Mouse (Mus musculus) adrenal gland (tissue): Measurements from ENCODE around the gene Mvb12b.
"Not testable (repeated sequence)": the region's sequence is repeated elsewhere in the genome, so short reads cannot be mapped to it uniquely, and the experiment has no call there.

Source experiments
- intact Hi-C: fragments of 180-260 bp; cut with DNase I; formaldehyde crosslinking; loops from one replicate; pipeline ENCODE4 v1.15.1; 2025
- long read RNA-seq, 2 experiments: library from polyadenylated mRNA; unstranded; transcript quantifications; one replicate each; pipeline ENCODE4 v2.0.0; 2020; ENCODE audit warnings: borderline replicate concordance in 1 of 2; ENCODE audit not compliant: insufficient replicate concordance in 1 of 2

The Mvb12b gene
- long read RNA-seq, experiment 1, partial matches to known transcripts = 1 of 6 reads
- long read RNA-seq, experiment 1, other reads (novel, unspliced or antisense) = 5 of 6 reads
- long read RNA-seq, experiment 2, partial matches to known transcripts = 2 of 3 reads
- long read RNA-seq, experiment 2, other reads (novel, unspliced or antisense) = 0 of 3 reads

- intact Hi-C loops = no loop called here
These were observed at the start of gene Mvb12b for GRCm38 (mm10) chr2:33887328-33888099. Gene Mvb12b, minus strand, starts transcription at chr2:33887946.

GRCm38 (mm10) chr2:33935756-33936155, 48.0 kb upstream of the Mvb12b start:
- intact Hi-C loops = no loop called here

GRCm38 (mm10) chr2:33933606-33934510, 46.1 kb upstream of the Mvb12b start:
- intact Hi-C loops = no loop called here

- intact Hi-C loops = no loop called here
These were observed 43.4 kb upstream of the Mvb12b start for GRCm38 (mm10) chr2:33931161-33931560.

- intact Hi-C loops = no loop called here
These were observed 37.5 kb upstream of the Mvb12b start for GRCm38 (mm10) chr2:33925288-33925687.

- intact Hi-C loops = no loop called here
These were observed 35.7 kb upstream of the Mvb12b start for GRCm38 (mm10) chr2:33923482-33923881.

GRCm38 (mm10) chr2:33922466-33922865, 34.7 kb upstream of the Mvb12b start:
- intact Hi-C loops = no loop called here

- intact Hi-C loops = loop anchor here (2.0 kb wide), 1 partner anchor 99 kb away; no protein-coding TSS in a partner anchor
These were observed 32.3 kb upstream of the Mvb12b start for GRCm38 (mm10) chr2:33919934-33920615.

GRCm38 (mm10) chr2:33918824-33919223, 31.1 kb upstream of the Mvb12b start:
- intact Hi-C loops = no loop called here

GRCm38 (mm10) chr2:33918318-33918717, 30.6 kb upstream of the Mvb12b start:
- intact Hi-C loops = no loop called here

- intact Hi-C loops = no loop called here
These were observed 28.9 kb upstream of the Mvb12b start for GRCm38 (mm10) chr2:33916603-33917002.

- intact Hi-C loops = no loop called here
These were observed 27.3 kb upstream of the Mvb12b start for GRCm38 (mm10) chr2:33914998-33915397.

- intact Hi-C loops = no loop called here
These were observed 26.6 kb upstream of the Mvb12b start for GRCm38 (mm10) chr2:33914334-33914733.

- intact Hi-C loops = not testable (repeated sequence)
These were observed 25.9 kb upstream of the Mvb12b start for GRCm38 (mm10) chr2:33913598-33913997.

GRCm38 (mm10) chr2:33912741-33913140, 25.0 kb upstream of the Mvb12b start:
- intact Hi-C loops = no loop called here

- intact Hi-C loops = no loop called here
These were observed 20.6 kb upstream of the Mvb12b start for GRCm38 (mm10) chr2:33908374-33908773.

- intact Hi-C loops = no loop called here
These were observed 19.4 kb upstream of the Mvb12b start for GRCm38 (mm10) chr2:33907174-33907573.

GRCm38 (mm10) chr2:33895829-33896228, 8.1 kb upstream of the Mvb12b start:
- intact Hi-C loops = no loop called here

- intact Hi-C loops = no loop called here
These were observed 5.4 kb upstream of the Mvb12b start for GRCm38 (mm10) chr2:33893151-33893550.

GRCm38 (mm10) chr2:33892354-33892753, 4.6 kb upstream of the Mvb12b start:
- intact Hi-C loops = no loop called here

GRCm38 (mm10) chr2:33888100-33888385, 297 bp upstream of the Mvb12b start:
- intact Hi-C loops = no loop called here
